Mouse (Mus musculus): ENCODE measurements around the gene Palm2. TPM values are rescaled to one million over a fixed set of nuclear protein-coding genes. Genes with fewer than 3 reads are reported as not detected.

Gene Palm2
- total RNA-seq, 1 experiment: 1.8 TPM

DNA sequence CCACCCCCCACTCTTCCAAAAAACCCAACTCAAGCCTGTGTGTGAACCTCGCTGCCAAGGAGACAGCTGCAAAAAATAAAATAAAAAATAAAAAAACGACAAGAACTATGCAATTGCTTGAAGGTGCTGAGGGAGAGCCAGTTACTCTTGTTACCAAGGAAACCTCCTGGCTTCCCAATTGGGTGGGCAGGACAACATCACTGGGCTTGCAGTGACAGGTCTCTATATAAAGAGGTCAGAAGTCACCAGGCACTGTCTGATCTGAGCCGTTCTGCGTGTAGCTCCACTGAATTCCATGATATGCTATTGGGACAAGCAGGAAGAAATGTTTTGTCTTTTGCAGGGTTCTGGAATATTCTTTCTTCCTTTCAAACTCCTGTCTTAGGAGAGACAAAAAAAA lies 282.7 kb downstream of the Palm2 start:
- H3K4me1 ChIP-seq (ENCODE audit: control insufficient read depth in 2 of 2, insufficient read depth in 2 of 2, low read length in 2 of 2, poor library complexity in 1 of 2): peaks cover 0 to 4% of the 10 kb centered on the region in 2 experiments; a peak in 1 of 4 replicates
- H3K4me3 ChIP-seq (ENCODE audit: insufficient read depth in 1 of 2, low read depth in 1 of 2, low read length in 2 of 2, poor library complexity in 1 of 2, severe bottlenecking in 1 of 2): no peak overlapping the region
- no peak for DNase-seq (ENCODE audit: low read depth, low spot score)
- in situ Hi-C loops (cut with MboI; ENCODE audit: low sequenced_read_pairs in 2 of 2, unreplicated experiment in 2 of 2): no loop called here
- H3K9me3 ChIP-seq (ENCODE audit: control insufficient read depth, insufficient read depth, low read depth, low read length): no peaks in the 10 kb centered on the region
- no peak overlapping the region for H3K27ac ChIP-seq (ENCODE audit: insufficient read depth, low read depth, low read length, poor library complexity, severe bottlenecking)
- H3K9ac ChIP-seq (ENCODE audit: insufficient read depth, low read depth, low read length, poor library complexity, severe bottlenecking): no peak overlapping the region
- H3K36me3 ChIP-seq (ENCODE audit: control insufficient read depth, insufficient read depth, low read length, poor library complexity, severe bottlenecking): no peaks in the 10 kb centered on the region
- TF ChIP-seq MAFK (IDR thresholded peaks at IDR 0.05; ENCODE audit: insufficient read depth, low read depth, low read length) (no peak), HCFC1 (IDR thresholded peaks at IDR 0.05; ENCODE audit: borderline replicate concordance, insufficient read depth, low read length) (no peak), CHD2 (IDR thresholded peaks at IDR 0.05; ENCODE audit: low read depth, low read length) (no peak), ZNF384 (IDR thresholded peaks at IDR 0.05; ENCODE audit: low read depth, low read length) (no peak), ZC3H11A (IDR thresholded peaks at IDR 0.05; ENCODE audit: borderline replicate concordance, low read depth, low read length) (no peak)

DNA sequence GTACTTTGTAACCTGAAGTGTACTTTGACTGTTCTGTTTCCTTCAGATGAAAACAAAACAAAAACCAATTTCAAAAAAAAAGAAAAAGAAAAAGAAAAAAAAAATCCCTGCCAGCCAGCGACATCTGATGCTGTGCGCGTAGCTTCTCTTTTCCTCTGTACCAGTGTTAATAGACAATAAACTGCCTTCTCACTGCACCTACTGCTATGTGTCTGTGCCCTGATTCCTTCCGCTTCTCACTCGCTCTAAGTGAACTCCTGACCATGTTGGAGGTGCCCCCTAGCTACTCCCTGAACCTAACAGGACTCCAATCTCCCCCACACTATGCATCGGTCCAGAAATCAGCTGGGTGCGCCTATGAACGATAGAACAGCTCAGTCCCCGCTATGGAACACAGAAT lies 283.3 kb downstream of the Palm2 start, which contains the start of gene Akap2:
Gene Akap2, plus strand, starts transcription at position 304 of the 400 bp plus-strand sequence.
- in situ Hi-C loops (cut with MboI; ENCODE audit: low sequenced_read_pairs in 2 of 2, unreplicated experiment in 2 of 2): no loop called here
- H3K27ac ChIP-seq (ENCODE audit: insufficient read depth, low read depth, low read length, poor library complexity, severe bottlenecking): no peak within 1 kb of the TSS
- H3K4me3 ChIP-seq (ENCODE audit: insufficient read depth in 1 of 2, low read depth in 1 of 2, low read length in 2 of 2, poor library complexity in 1 of 2, severe bottlenecking in 1 of 2): no peak within 1 kb of the TSS
- H3K36me3 ChIP-seq (ENCODE audit: control insufficient read depth, insufficient read depth, low read length, poor library complexity, severe bottlenecking): no peaks in the 10 kb centered on the region
- DNase-seq (ENCODE audit: low read depth, low spot score): no peak
- H3K9me3 ChIP-seq (ENCODE audit: control insufficient read depth, insufficient read depth, low read depth, low read length): no peaks in the 10 kb centered on the region
- no peak for TF ChIP-seq ZC3H11A (IDR thresholded peaks at IDR 0.05; ENCODE audit: borderline replicate concordance, low read depth, low read length)
- TF ChIP-seq ZNF384 (IDR thresholded peaks at IDR 0.05; ENCODE audit: low read depth, low read length): no peak
- TF ChIP-seq HCFC1 (IDR thresholded peaks at IDR 0.05; ENCODE audit: borderline replicate concordance, insufficient read depth, low read length): no peak
- peaks cover 0 to 4% of the 10 kb centered on the region in 2 experiments; a peak in 1 of 4 replicates for H3K4me1 ChIP-seq (ENCODE audit: control insufficient read depth in 2 of 2, insufficient read depth in 2 of 2, low read length in 2 of 2, poor library complexity in 1 of 2)
- no peak within 1 kb of the TSS for H3K9ac ChIP-seq (ENCODE audit: insufficient read depth, low read depth, low read length, poor library complexity, severe bottlenecking)

DNA sequence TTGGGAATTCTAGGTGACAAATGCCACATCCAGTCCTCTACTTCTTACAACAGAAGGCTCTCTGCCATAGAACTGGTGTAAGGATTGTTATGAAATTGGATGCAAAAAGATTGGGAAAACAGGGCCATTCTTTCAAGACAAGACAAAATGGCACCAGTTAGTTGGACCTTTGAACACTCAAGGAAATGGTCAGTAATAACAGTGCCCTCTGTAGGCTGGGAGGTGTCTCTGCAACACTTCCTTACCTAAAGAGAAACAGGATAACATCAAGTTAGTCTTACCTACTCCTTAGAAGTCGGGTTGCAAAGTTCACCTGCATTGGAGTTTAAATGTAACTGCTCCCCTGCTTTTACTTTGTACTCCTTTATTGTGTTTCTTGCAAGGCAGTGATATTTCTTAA lies 285.3 kb downstream of the Palm2 start:
- TF ChIP-seq ZC3H11A (IDR thresholded peaks at IDR 0.05; ENCODE audit: borderline replicate concordance, low read depth, low read length) (peak; percentile 52; the same call in 1 of the 2 replicates), HCFC1 (IDR thresholded peaks at IDR 0.05; ENCODE audit: borderline replicate concordance, insufficient read depth, low read length) (no peak), CHD2 (IDR thresholded peaks at IDR 0.05; ENCODE audit: low read depth, low read length) (no peak)
- no peak overlapping the region for H3K9ac ChIP-seq (ENCODE audit: insufficient read depth, low read depth, low read length, poor library complexity, severe bottlenecking)
- in situ Hi-C loops (cut with MboI; ENCODE audit: low sequenced_read_pairs in 2 of 2, unreplicated experiment in 2 of 2): no loop called here

DNA sequence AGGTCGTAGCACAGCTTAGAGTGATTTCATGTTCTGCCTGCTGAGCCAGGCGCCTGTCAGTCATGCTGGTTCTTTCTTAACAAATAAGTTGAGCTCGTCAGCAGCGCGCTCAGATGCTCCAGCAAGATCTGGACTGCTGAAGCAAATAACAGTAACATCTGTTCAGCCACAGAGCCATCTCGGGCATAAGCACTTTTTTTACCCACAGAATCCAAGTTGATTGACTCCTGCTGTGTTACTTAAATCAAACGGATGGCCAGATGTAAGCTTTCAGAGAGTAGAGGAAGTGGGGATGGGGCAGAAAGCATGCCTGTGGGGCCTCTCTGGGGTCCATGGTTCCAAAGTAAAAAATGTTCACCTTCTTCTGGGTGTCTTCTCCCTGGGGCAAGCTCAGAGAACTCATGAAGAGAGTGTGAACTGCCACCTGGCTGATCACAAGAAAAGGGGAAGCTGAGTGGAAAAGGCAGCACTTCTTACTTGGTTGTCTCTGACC lies 286.9 kb downstream of the Palm2 start:
- no peaks in the 10 kb centered on the region for H3K36me3 ChIP-seq (ENCODE audit: control insufficient read depth, insufficient read depth, low read length, poor library complexity, severe bottlenecking)
- H3K9ac ChIP-seq (ENCODE audit: insufficient read depth, low read depth, low read length, poor library complexity, severe bottlenecking): no peak overlapping the region
- TF ChIP-seq CHD2 (IDR thresholded peaks at IDR 0.05; ENCODE audit: low read depth, low read length): no peak
- TF ChIP-seq MAFK (IDR thresholded peaks at IDR 0.05; ENCODE audit: insufficient read depth, low read depth, low read length): no peak
- TF ChIP-seq ZNF384 (IDR thresholded peaks at IDR 0.05; ENCODE audit: low read depth, low read length): no peak
- no peak for TF ChIP-seq HCFC1 (IDR thresholded peaks at IDR 0.05; ENCODE audit: borderline replicate concordance, insufficient read depth, low read length)
- no peak for TF ChIP-seq ZC3H11A (IDR thresholded peaks at IDR 0.05; ENCODE audit: borderline replicate concordance, low read depth, low read length)
- no peak for DNase-seq (ENCODE audit: low read depth, low spot score)
- H3K9me3 ChIP-seq (ENCODE audit: control insufficient read depth, insufficient read depth, low read depth, low read length): no peaks in the 10 kb centered on the region
- H3K4me3 ChIP-seq (ENCODE audit: insufficient read depth in 1 of 2, low read depth in 1 of 2, low read length in 2 of 2, poor library complexity in 1 of 2, severe bottlenecking in 1 of 2): no peak overlapping the region
- no peak overlapping the region for H3K27ac ChIP-seq (ENCODE audit: insufficient read depth, low read depth, low read length, poor library complexity, severe bottlenecking)
- peaks cover 0 to 4% of the 10 kb centered on the region in 2 experiments; a peak in 1 of 4 replicates for H3K4me1 ChIP-seq (ENCODE audit: control insufficient read depth in 2 of 2, insufficient read depth in 2 of 2, low read length in 2 of 2, poor library complexity in 1 of 2)
- in situ Hi-C loops (cut with MboI; ENCODE audit: low sequenced_read_pairs in 2 of 2, unreplicated experiment in 2 of 2): no loop called here

More for the DNA sequence above, 285.3 kb downstream of the Palm2 start:
- no peaks in the 10 kb centered on the region for H3K36me3 ChIP-seq (ENCODE audit: control insufficient read depth, insufficient read depth, low read length, poor library complexity, severe bottlenecking)
- no peaks in the 10 kb centered on the region for H3K9me3 ChIP-seq (ENCODE audit: control insufficient read depth, insufficient read depth, low read depth, low read length)
- peaks cover 0 to 4% of the 10 kb centered on the region in 2 experiments; a peak in 1 of 4 replicates for H3K4me1 ChIP-seq (ENCODE audit: control insufficient read depth in 2 of 2, insufficient read depth in 2 of 2, low read length in 2 of 2, poor library complexity in 1 of 2)
- H3K27ac ChIP-seq (ENCODE audit: insufficient read depth, low read depth, low read length, poor library complexity, severe bottlenecking): no peak overlapping the region
- no peak for DNase-seq (ENCODE audit: low read depth, low spot score)
- no peak overlapping the region for H3K4me3 ChIP-seq (ENCODE audit: insufficient read depth in 1 of 2, low read depth in 1 of 2, low read length in 2 of 2, poor library complexity in 1 of 2, severe bottlenecking in 1 of 2)

DNA sequence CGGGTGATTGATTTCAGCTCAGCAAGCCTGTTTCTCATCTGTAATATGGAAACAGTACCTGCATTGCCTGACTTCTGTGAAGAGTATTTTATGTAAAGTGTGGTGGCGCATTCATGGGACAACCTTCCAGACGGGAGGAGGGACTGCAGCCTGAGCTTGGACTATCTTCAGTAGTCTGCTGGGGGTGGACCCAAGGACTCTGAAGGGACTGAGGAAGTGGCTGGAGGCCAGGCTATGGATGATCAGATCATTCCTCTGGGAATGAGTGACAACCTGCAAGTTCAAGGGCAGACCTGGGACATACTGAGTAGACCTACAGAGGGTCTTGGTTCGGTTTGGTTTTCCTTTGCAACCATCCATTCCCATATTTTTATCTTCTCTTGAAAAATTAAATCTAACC lies 288.2 kb downstream of the Palm2 start:
- DNase-seq (ENCODE audit: low read depth, low spot score): no peak
- H3K4me3 ChIP-seq (ENCODE audit: insufficient read depth in 1 of 2, low read depth in 1 of 2, low read length in 2 of 2, poor library complexity in 1 of 2, severe bottlenecking in 1 of 2): no peak overlapping the region
- H3K9me3 ChIP-seq (ENCODE audit: control insufficient read depth, insufficient read depth, low read depth, low read length): no peaks in the 10 kb centered on the region
- H3K9ac ChIP-seq (ENCODE audit: insufficient read depth, low read depth, low read length, poor library complexity, severe bottlenecking): no peak overlapping the region
- TF ChIP-seq HCFC1 (IDR thresholded peaks at IDR 0.05; ENCODE audit: borderline replicate concordance, insufficient read depth, low read length): no peak
- no peak for TF ChIP-seq CHD2 (IDR thresholded peaks at IDR 0.05; ENCODE audit: low read depth, low read length)
- no peak for TF ChIP-seq MAFK (IDR thresholded peaks at IDR 0.05; ENCODE audit: insufficient read depth, low read depth, low read length)
- no peak for TF ChIP-seq ZNF384 (IDR thresholded peaks at IDR 0.05; ENCODE audit: low read depth, low read length)
- TF ChIP-seq ZC3H11A (IDR thresholded peaks at IDR 0.05; ENCODE audit: borderline replicate concordance, low read depth, low read length): no peak
- in situ Hi-C loops (cut with MboI; ENCODE audit: low sequenced_read_pairs in 2 of 2, unreplicated experiment in 2 of 2): no loop called here
- H3K4me1 ChIP-seq (ENCODE audit: control insufficient read depth in 2 of 2, insufficient read depth in 2 of 2, low read length in 2 of 2, poor library complexity in 1 of 2): peaks cover 0 to 4% of the 10 kb centered on the region in 2 experiments; a peak in 1 of 4 replicates
- H3K27ac ChIP-seq (ENCODE audit: insufficient read depth, low read depth, low read length, poor library complexity, severe bottlenecking): no peak overlapping the region
- no peaks in the 10 kb centered on the region for H3K36me3 ChIP-seq (ENCODE audit: control insufficient read depth, insufficient read depth, low read length, poor library complexity, severe bottlenecking)
